Mouse (Mus musculus): ENCODE results near the gene Klhdc10. TPM values are rescaled to one million over a fixed set of nuclear protein-coding genes. Genes with fewer than 3 reads are reported as not detected.
A peak's percentile ranks its signal among the peaks of the same experiment; 100 is the strongest.
"Not testable (repeated sequence)": the region's sequence is repeated elsewhere in the genome, so short reads cannot be mapped to it uniquely, and the experiment has no call there.

The Klhdc10 gene
- total RNA-seq (2015) (27.2 and 28.4 TPM in 2 replicates), total RNA-seq (2017) (50.8 and 69.9 TPM in 2 replicates)

DNA sequence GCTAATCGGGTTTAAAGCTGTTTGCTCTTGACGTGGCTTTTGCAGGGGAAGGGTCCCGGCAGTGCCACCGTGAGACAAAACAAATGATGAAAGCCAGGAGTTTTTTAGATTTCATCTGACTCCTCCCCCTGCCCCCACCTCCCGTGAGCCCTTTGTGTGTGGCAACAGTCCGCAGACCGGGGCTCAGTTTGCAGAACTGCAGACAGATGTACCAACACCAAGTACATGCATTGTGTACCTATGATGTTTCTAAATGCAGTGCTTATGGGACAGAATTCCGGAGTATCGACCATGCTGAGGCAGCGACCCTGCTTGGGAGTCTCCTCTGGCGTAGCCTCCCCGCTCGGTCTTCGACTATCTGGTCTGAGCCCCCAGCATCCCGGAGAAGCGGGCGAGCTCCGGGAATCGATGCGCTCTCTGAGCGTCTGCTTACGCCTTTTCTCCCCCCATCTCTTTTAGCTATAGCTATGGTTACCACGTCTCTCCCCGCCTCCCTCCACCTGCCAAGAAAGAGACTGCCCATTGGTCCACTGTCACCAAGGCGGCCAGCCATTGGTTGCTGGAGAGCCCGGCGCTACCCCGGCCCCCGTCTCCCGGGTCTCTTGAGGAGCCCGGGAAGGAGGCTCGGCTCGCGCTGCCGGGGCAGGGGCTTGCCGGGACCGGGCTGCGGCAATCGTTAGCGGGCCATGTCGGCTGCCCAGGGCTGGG, at the start of gene Klhdc10:
Gene Klhdc10 (plus strand): TSS at position 561 of the 708 bp plus-strand sequence.
- ATAC-seq (replicated peaks; ENCODE audit: poor library complexity) = peak; percentile 96

- ATAC-seq (replicated peaks; ENCODE audit: poor library complexity) = no peak
Measured at GRCm38 (mm10) chr6:30352762-30353161, 48.9 kb upstream of the Klhdc10 start.

- no peak for ATAC-seq (replicated peaks; ENCODE audit: poor library complexity)
Measured at GRCm38 (mm10) chr6:30353661-30354060, 48.0 kb upstream of the Klhdc10 start.

DNA sequence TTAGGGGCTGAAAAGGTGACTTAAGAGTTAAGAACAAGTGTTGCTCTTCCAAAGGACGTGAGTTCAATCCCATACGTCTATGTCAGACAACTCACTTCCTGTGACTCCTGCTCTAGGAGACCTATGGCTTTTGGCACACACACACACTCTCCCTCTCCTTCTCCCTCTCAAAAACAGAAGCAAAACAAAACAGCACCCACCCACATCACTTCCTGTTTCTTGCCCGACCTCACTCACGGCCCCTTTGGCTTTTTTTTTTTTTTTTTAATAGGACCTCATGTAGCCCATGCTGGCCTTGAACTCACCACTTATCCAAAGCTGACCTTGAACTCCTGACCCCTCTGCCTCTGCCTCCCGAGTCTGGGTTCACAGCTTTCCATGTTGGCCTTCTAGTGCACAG, 46.9 kb upstream of the Klhdc10 start:
- ATAC-seq (replicated peaks; ENCODE audit: poor library complexity) = peak; percentile 36; the same call in 1 of the 2 replicates

- peak; percentile 67 for ATAC-seq (replicated peaks; ENCODE audit: poor library complexity)
Measured at GRCm38 (mm10) chr6:30355701-30356100, 46.0 kb upstream of the Klhdc10 start.

DNA sequence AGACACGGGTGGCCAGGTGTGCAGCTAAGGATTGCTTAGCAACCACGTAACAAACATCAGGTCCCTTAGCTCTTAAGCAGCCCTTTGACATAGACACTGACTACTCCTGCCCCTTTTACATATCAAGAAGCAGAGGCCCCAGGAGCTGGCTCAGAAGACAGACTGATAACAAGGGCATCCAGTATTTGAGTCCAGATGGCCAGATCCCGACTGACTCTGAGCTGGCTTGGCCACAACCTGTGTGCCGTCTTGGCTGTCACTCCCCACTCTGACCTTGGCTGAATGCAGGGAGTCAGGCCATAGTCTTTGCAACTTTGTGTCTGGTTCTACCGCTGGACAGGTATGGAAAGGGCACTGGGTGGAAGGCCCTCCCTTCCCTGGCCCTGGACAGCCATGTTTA, 45.5 kb upstream of the Klhdc10 start:
- 0 out of 2 replicates have a peak, but pooled peaks have one; percentile 20 for ATAC-seq (replicated peaks; ENCODE audit: poor library complexity)

DNA sequence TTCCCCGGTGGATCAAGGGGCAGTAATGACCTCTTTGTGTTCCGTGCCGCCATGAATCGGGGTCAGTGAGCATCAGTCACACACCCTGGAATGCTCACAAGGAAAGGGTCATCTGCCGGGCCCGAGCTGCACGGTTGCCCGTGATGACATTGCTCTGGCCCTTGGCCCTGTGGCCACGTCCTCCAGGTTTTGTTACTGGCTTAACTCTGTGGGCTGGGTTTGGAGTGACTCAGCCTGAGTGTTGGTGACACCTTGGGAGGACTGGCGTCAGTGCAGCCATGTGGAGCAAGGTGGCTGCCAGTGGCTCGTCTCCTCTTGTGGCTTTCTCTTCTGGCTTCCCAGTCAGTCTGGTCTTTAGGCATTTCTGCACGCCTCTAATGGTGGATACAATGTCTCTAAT, 45.0 kb upstream of the Klhdc10 start:
- no peak for ATAC-seq (replicated peaks; ENCODE audit: poor library complexity)

- peak; percentile 85 for ATAC-seq (replicated peaks; ENCODE audit: poor library complexity)
Measured at GRCm38 (mm10) chr6:30357561-30358177, 44.0 kb upstream of the Klhdc10 start.

DNA sequence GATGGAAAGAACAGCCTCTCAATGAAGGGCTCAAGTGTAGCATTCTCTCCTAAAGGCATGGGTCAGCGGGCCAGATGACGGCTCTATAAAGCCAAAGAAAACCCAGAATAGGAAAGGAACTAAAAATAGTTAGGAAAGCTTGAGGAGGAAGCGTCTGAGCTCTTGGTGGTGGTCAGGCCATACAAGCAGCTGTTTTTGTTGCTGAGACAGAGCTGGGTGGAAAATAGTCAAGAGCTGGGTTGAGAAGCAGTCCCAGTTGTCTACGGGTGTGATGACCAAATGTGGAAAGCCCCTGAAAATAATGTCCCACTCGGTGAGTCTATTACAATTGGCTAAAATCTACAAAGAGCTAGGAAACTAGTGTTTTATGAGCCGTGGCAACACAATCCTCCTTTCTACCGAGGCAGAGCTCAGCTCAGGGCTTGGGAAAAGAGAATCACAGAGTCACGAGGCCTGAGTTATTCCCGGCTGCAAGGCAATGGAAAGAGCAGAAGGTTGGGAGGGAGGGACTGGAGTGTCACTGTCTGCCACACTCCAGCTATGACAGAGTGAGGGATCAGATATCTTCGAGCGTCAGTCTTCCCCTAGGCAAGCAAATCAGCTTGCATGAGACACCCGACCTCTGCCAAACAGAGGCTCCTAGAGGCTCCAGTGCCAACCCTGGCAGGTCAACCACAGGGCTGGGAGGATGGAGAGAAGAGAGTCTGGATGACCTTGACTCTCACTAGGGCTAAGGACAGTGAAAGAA, 41.7 kb upstream of the Klhdc10 start:
- ATAC-seq (replicated peaks; ENCODE audit: poor library complexity) = no peak

DNA sequence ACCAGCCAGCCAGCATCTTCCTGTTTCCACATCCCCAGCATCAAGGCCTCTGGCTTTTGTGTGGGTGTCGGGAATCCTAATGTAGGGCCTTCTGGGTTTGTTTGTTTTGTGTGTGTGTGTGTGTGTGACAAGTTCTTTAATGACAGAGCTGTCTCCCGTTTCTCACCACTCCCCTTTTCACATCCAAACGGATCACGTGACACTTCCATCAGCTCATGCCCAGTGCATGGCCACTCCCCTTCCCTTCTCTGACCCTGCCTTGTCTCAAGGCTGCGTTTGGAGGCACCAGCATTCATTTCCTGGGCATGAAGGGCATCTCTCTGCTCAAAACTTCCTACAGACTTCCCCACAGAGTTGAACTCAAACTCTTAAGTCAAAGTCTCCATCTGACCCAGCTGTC, 37.9 kb upstream of the Klhdc10 start:
- ATAC-seq (replicated peaks; ENCODE audit: poor library complexity) = no peak

GRCm38 (mm10) chr6:30369291-30369690, 32.4 kb upstream of the Klhdc10 start:
- no peak for ATAC-seq (replicated peaks; ENCODE audit: poor library complexity)

GRCm38 (mm10) chr6:30372627-30373369, 28.9 kb upstream of the Klhdc10 start:
- ATAC-seq (replicated peaks; ENCODE audit: poor library complexity) = no peak

GRCm38 (mm10) chr6:30374731-30375510, 26.7 kb upstream of the Klhdc10 start:
- ATAC-seq (replicated peaks; ENCODE audit: poor library complexity) = no peak

GRCm38 (mm10) chr6:30375791-30376190, 25.9 kb upstream of the Klhdc10 start:
- ATAC-seq (replicated peaks; ENCODE audit: poor library complexity) = no peak

GRCm38 (mm10) chr6:30381116-30381515, 20.6 kb upstream of the Klhdc10 start:
- no peak; the same call in 1 of the 2 replicates for ATAC-seq (replicated peaks; ENCODE audit: poor library complexity)

GRCm38 (mm10) chr6:30390271-30390670, 11.4 kb upstream of the Klhdc10 start:
- not testable (repeated sequence) for ATAC-seq (replicated peaks; ENCODE audit: poor library complexity)

DNA sequence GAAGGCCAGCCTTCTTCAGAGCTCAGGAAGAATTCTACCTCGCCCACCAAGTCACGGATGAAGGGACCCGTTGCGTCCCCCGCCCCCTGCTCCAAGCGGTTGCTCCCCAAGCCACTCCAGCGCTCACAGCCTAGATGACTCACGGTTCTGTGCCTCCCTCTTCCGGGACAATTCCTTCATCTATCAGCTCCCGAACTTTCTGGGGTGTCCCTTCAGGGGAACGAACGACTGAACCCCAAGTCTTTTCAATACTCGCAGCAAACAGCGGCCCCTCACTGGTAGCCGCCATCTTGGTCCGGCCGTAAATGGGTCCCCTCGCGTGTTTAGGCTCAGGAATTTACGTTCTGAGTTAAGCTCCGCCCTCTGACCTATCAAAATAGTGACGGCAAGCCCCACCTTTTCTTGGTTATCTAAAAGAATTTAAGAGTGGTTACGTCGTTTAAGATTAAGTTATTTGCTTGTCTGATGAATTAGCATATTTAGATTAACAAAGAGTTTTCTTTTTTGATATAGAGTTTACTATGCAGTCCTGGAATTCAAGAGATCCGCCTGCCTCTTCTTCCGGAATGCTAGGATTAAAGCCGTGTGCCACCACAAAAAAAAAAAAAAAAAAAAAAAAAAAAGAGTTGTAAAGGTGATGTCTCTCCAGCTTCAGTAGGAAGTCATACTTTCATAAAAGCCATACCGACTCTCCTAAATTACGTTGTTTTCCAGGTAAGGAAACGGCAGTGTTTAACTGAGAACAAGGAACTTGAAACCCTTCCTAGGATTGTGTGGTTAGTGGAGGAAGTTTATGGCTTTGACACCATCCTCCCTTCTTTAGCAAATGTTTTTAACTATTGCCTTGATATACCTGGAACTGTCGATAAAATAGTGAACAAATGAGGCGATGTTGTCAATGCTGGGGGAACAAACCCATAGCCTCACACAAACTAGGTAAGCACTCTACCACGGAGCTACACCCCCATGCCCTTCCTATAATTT, 10.7 kb upstream of the Klhdc10 start, which contains the start of gene Zc3hc1:
Gene Zc3hc1 (minus strand): TSS at position 315 of the 984 bp plus-strand sequence.
- ATAC-seq (replicated peaks; ENCODE audit: poor library complexity) = peak; percentile 100

- no peak for ATAC-seq (replicated peaks; ENCODE audit: poor library complexity)
Measured at GRCm38 (mm10) chr6:30391996-30392395, 9.7 kb upstream of the Klhdc10 start.

DNA sequence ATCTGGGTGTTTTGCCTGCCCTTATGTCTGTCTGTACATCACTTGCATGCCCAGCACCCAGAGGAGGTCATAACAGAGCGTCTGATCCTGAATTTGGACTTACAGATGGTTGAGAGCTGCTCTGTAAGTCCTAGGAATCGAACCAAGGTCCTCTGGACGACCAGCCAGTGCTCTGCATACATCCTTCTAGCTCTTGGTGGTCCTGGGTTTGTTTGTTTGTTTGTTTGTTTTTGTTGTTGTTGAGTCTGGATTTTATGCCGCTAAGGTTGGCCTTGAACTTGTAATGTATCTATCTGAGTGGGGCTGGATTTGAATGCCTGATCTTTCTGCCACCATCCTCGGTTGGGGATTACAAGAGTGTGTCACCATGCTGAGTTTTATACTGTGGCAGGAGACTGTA, 1.5 kb upstream of the Klhdc10 start:
- ATAC-seq (replicated peaks; ENCODE audit: poor library complexity) = no peak
